ENCODE assay signal across 8 mouse cellular contexts in the genomic region with DNA sequence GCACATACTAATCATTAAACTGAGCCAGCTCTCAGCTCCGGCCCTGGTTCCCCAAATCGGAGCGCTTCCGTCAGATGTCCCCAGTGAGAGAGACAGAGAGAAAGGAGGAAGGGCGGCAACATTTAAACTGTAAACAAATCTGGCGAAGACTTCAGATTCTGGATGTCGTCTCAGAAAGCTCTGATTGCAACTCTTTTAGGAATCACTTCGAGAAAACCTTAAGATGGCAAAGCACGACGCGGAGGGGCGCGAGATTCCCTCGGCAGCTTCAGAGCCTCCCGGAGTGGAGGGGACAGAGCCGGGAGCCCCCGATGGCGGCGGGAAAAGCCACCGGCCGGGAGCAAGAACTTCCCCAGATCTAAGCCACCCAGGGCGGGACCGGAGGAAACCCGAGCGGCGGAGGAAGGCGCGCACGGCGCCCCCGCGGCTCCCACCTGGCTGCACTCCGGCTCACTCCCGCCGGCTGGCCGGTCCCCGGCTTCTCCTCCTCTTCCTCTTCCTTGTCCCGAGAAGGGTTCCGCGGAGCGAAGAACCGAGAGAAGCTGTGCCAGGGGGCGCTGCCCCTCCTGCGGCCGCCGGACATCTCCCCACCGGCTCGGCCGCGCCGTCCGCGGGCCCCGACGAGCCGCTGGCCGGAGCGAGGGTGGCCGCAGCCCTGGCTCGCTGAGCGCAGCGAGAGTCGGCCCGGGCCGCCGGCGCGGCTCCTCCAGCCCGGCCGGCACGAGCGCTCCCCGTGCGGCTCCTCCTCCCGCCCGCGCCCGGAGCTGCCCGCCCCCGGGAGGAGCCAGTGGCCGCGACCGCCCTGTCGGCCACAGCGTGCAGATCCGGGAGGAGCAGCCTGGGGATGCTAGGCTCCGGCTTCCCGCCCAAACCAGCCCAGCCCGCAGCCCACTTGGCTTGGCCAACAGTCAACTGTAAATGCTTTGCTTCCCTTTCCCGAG. TPM values are rescaled to one million over a fixed set of nuclear protein-coding genes. Genes with fewer than 3 reads are reported as not detected.
DNase-seq lines count a peak whose midpoint lies in the region; ATAC-seq and TF ChIP-seq lines count a peak whose summit lies in the region.

Gene Crybg3 (minus strand): TSS at position 669 of the 941 bp plus-strand sequence.

- under 1% methylated on average over 88 of the region's 90 CpGs for WGBS in hindbrain, postnatal 0 days
- WGBS in macrophage (ENCODE audit: missing documents): under 1% methylated on average over 68 of the region's 90 CpGs

- DNase-seq in ZHBTc4 (ENCODE audit: low read depth, low spot score): peak; percentile 87
- DNase-seq in cerebellum, postnatal 36 days: peak; percentile 49 to 66
- peak; percentile 89 for DNase-seq in gastrocnemius, postnatal 14 days
- peak; percentile 73 for DNase-seq in hindbrain, postnatal 0 days (ENCODE audit: low spot score)
- peak; percentile 16 to 38 for DNase-seq in left cerebral cortex, adult 8-10 months (ENCODE audit: low spot score in 2 of 2)
- DNase-seq in retina, postnatal 1 day: peak; percentile 84
- DNase-seq in urinary bladder, postnatal 10 days (ENCODE audit: low spot score): peak; percentile 54

- no peaks in the 10 kb centered on the region for H3K4me1 ChIP-seq in hindbrain, postnatal 0 days (ENCODE audit: insufficient read depth, low read length)

- TF ChIP-seq CTCF in hindbrain, postnatal 0 days (IDR thresholded peaks at IDR 0.05; ENCODE audit: low read depth): no peak

- no peaks in the 10 kb centered on the region for H3K9me3 ChIP-seq in hindbrain, postnatal 0 days (ENCODE audit: low read length)

- ATAC-seq in hindbrain, postnatal 0 days: peak; percentile 88

- no peaks in the 10 kb centered on the region for H3K36me3 ChIP-seq in hindbrain, postnatal 0 days (ENCODE audit: insufficient read depth, low read length)
- H3K36me3 ChIP-seq in macrophage (ENCODE audit: inconsistent target): no peaks in the 10 kb centered on the region

- intact Hi-C loops in gastrocnemius, postnatal 14 days (cut with DNase I; ENCODE audit: low total_unique reads): no loop called here

- H3K9ac ChIP-seq in hindbrain, postnatal 0 days (replicated peaks; ENCODE audit: low read length): peak within 1 kb of the TSS; percentile 63

- H3K27ac ChIP-seq in hindbrain, postnatal 0 days: peak within 1 kb of the TSS; percentile 77
- H3K27ac ChIP-seq in macrophage: peak within 1 kb of the TSS; percentile 52

- H3K79me2 ChIP-seq in macrophage (ENCODE audit: inconsistent target): peaks cover 45% of the 10 kb centered on the region

- peak within 1 kb of the TSS; percentile 79 for H3K4me3 ChIP-seq in hindbrain, postnatal 0 days (ENCODE audit: low read length)
- peak within 1 kb of the TSS; percentile 56 for H3K4me3 ChIP-seq in macrophage (ENCODE audit: inconsistent target)

- peak within 1 kb of the TSS; percentile 82 for H3K4me2 ChIP-seq in hindbrain, postnatal 0 days (ENCODE audit: low read depth, low read length)

- no peaks in the 10 kb centered on the region for H3K27me3 ChIP-seq in hindbrain, postnatal 0 days (ENCODE audit: insufficient read depth, low read length)

RNA-seq across cellular contexts. Expression of gene Crybg3, which starts in this region (rescaled TPM):
- total RNA-seq in gastrocnemius, postnatal 14 days (2021): 10 to 100 TPM; 20.6 to 22.4 TPM
- 5.9 and 6.5 TPM in 2 replicates for total RNA-seq in hindbrain, postnatal 0 days (2014; rRNA removed)
- 1.4 and 2.1 TPM in 2 replicates for polyA plus RNA-seq in hindbrain, postnatal 0 days (2015; fragmentation: Nextera tagmentation; extraction: Ambion mirVana)
- 1 to 10 TPM; 6.6 to 8.7 (median 8.2) TPM for total RNA-seq in left cerebral cortex, adult 8-10 months (2022)
- total RNA-seq in macrophage (2018; cell fraction: chromatin; rRNA removed): 100 to 1,000 TPM in 5 of 26 experiments, 10 to 100 TPM in 21; 25.0 to 196 (median 61.1) TPM
- total RNA-seq in macrophage (2018; cell fraction: cytosol; rRNA removed): 10 to 100 TPM; 12.1 to 34.3 (median 16.9) TPM
- total RNA-seq in macrophage (2018; cell fraction: nucleus; rRNA removed): 100 to 1,000 TPM in 1 of 26 experiments, 10 to 100 TPM in 25; 18.9 to 136 (median 38.1) TPM
- 10.0 to 23.3 TPM (median 12.1 TPM) in 3 replicates for polyA plus RNA-seq in macrophage (2018)

Comparison
In these comparisons a context has a peak if more than half of its experiments do, and no peak if none do; other contexts are left out.
1. Peak in every context shown above with its lines: DNase-seq, ATAC-seq, H3K4me3 ChIP-seq and H3K27ac ChIP-seq.
2. DNase-seq: peak in every context shown above with its lines; median percentile 89 in gastrocnemius, postnatal 14 days; 87 in ZHBTc4; 84 in retina, postnatal 1 day; 73 in hindbrain, postnatal 0 days; 58 in cerebellum, postnatal 36 days; 54 in urinary bladder, postnatal 10 days; 27 in left cerebral cortex, adult 8-10 months.